Mouse (Mus musculus) bone marrow, adult 2 months (tissue): Measurements from ENCODE around the gene Rd3l.

Experiments
- CTCF ChIP-seq: fragments of 200-500 bp; IDR thresholded peaks from 2 replicates; pipeline ENCODE4 v1.5.1; 2011; ENCODE audit warnings: low read length, control low read depth; ENCODE audit not compliant: control insufficient read depth, insufficient read depth
- POLR2A ChIP-seq: fragments of 200-500 bp; IDR thresholded peaks from 2 replicates; pipeline ENCODE4 v1.6.1; 2011; ENCODE audit warnings: low read depth, mild to moderate bottlenecking, control low read depth, low read length, borderline replicate concordance; ENCODE audit not compliant: control insufficient read depth

DNA sequence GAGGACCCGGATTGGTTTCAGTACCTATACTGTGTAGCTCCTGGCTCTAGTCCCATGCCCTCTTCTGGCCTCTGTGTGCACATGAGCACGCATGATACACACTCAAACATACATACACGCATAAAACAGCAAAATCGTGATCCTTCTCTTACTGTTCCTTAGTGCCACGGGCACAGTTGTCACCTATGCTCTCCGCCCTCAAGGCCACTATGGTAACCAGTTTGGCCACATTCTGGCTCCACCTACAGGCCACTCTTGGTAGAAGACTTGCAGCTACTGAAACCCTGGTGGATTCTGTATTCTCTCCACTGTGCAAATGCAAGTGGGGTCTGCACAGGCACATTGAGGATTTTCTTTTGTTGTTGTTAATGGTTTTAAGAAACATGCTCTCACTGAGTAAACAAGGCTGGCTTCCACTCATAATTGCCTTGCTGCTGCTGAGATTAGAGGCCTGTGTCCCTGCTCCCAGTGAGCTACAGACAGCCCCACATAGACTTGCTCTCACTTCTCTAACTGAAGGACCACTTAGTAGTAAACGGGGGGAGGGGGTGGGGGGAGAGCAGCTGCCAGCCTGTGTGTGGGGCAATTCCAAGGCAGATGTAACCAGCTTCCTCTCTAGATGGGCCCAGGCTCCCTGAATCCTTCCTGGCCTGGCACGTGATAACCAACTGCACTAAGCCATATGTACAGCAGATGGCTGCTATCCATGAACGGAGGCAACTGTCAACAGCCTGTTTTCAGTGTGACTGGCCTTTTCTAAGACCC lies 22.8 kb downstream of the Rd3l start:
- no peak for TF ChIP-seq POLR2A
- TF ChIP-seq CTCF: peak; percentile 74
